Mouse (Mus musculus) retina, postnatal 7 days (tissue): ENCODE measurements around the gene Pmepa1.

Experiments
- DNase-seq: peaks from one replicate; pipeline ENCODE4 v3.0.0-alpha.2; 2012; ENCODE audit warnings: low read depth, low spot score

The Pmepa1 gene

DNA sequence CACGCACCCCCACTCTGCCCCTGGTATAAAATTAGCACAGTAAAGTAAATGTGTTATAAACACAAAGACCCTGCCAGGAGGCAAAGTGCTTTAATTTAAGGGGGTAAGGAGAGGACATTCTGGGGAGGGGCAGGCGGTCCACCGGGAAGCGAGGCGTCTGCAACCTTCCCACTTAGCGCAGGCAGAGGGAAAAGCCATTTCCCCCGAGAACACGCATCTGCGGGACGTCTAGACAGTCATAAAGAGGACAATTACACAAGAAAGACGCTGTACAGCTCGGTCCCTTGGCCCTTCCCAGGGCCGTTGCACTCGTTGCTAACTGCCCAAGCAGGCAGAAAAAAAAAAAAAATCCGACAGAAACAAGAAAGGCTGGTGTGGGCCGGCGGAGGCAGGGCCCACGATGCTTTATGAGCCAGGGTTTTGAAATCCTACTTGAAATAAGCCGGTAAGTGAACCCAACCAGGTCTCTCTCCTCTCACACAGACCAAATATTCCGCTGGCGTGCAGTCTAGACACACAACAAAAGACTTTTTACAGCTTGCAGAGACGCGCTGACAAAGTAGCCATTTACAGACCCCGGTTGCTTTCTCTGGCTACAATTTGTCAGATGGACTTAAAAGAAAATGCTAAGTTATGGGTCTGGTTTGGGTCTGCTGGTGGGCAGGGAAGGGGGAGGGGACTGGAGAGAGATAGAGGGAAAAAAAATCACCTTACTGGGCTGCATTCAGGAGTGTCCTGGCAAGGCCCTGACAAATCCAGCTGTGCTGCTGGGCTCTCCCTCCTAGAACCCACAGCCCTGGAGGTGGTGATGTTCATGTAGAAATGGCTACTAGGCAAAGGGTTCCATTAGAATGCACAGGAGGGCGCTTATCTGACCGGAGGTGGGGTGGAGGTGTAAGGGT, 22.3 kb downstream of the Pmepa1 start:
- DNase-seq = no peak

DNA sequence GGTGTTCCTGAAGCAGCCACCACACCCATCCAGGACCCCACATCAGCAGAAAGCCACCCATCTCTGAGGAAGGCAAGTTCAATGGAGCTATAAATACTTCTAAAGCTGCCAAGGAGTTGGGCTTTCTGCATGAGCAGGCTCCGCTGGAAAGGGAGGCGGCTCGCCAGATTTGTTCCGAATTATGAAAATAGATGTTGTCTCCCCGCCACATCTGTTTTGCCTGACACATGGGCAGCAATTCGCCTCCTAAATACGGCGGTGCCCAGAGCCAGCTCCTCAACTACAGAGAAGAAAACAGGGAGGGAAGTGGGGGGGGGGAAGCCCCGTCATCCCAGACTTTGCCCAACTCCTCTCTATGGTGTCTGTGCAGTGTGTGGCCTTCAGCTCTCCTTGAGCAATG, 24.7 kb downstream of the Pmepa1 start:
- DNase-seq = no peak

DNA sequence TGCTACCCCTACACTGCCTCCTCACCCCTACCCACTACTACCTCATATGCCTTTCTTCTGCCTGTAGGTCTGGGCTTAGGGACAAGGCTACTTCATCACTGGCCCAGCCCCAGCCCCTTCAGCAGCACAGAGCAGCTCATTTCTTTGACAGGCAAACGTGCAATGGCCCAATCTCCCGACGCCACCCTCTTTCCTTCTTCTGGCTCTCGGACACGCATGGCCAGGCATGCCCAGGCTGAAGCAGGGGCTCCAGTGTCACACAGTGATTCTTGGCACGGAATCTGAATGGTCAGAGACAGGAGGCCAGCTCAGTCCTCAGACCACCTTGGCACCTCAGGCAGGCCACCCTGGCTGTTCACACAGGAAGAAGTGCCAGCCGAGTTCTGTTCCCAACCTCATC, 25.2 kb downstream of the Pmepa1 start:
- no peak for DNase-seq

DNA sequence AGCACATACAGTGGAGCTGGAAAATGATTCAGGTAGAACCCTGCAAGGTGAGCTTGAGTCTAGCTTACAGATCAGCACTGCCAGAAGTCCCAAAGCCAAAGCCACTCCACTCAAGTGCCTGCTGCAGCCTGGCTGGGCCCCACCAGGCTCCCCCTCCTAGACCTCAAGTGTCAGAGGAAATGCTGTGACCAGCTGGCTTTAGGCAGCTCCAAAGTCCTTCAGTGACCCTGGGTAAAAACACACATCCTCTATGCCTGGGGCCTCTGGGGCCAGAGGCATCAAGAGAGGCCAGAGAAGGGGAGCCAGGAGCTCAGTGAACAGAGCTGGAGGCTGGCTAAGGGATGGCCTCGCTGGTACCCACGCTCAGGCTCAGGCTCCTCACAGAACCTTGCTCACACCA, 25.9 kb downstream of the Pmepa1 start:
- DNase-seq = no peak

DNA sequence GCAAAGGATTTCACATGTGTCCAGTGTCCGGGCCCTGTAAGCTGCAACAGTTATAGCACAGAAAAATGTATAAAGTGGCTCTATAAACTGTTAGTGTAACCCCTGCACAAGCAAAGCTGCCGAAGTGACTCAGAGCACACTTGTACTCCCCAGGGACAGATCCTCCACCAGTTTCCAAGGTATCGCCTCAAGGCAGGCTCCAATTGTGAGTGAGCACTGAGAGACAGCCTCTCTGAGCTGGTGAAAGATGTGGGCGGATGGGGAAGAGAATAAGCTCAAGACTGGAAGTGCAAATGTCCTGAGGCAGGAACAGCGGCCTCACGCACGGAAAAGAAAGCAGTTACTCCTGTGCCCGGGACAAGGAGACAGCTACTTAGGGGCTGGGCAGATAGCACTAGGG, 26.4 kb downstream of the Pmepa1 start:
- no peak for DNase-seq

DNA sequence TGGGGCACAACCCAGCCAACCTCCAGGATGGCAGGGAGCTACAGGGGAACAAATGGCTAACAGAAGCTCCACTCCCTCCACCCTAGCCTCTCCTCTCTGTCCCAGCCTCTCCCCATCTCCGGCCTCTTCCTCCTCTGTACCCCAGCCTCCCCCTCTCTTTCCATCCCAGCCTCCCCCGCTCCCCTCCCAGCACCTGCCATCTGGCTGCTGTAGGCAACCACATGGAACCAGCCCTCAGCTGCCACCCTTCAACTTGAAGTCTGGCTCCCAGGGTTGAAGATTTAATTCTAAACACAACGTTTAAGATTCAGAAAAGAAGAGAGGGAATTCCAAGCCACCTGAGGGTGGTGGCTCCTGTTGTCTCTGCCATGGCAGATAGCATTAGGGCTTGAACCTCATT, 26.9 kb downstream of the Pmepa1 start:
- DNase-seq = no peak

DNA sequence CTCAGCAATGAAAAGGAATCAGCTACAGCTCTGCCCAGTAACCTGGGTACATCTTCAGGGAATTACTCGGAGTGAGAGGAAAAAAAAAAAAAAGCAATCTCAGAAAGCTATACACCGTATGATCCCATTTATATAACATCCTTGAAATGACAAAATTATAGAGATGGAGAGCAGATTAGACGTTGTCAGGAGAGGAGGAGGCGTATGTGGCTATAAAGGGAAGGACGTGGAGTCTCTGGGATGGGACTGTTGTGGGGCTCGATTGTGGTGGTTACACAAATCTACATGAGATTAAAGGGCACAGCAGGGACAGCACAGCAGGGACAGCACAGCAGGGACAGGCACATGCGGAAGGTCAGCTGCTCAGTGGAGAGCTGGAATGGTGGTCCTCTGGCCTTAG, 27.5 kb downstream of the Pmepa1 start:
- no peak for DNase-seq

DNA sequence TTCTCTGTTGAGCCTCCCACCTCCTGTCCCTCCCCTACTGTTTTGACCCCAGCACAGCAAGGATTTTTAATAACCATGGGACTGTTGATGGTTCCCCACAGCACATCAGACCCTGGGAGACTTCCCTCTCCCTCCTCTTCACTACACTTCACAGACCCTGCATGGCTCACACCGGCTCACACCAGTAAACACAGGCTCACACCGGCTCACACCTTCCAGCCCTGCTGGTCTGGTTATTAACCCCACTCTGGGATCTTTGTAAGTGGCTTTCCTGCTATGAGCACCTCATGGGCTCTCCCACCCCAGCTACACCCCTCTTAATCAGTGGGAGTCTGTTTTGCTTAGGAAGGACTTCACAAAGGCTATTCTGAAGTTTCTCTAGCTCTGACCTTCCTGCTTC, 28.4 kb downstream of the Pmepa1 start:
- no peak for DNase-seq

DNA sequence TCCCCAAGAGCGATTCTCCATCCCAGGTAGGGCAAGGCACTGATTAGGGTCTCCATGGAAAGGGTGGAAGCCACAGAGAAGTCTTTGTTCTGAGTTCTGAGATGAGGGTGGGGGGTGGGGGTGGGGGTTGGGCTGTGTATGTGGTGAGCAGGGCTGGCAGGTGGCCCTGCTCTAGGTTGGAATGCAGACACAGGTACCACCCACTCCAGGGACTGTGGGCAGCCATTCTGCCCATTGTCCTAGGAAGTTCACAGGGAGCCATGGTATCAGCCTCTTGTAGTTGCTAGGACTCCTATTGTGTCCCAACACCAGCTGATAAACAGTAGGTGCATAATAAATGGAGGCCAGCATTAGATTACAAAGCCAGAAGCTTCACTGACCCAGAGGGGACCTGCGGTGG, 29.1 kb downstream of the Pmepa1 start:
- DNase-seq = no peak

DNA sequence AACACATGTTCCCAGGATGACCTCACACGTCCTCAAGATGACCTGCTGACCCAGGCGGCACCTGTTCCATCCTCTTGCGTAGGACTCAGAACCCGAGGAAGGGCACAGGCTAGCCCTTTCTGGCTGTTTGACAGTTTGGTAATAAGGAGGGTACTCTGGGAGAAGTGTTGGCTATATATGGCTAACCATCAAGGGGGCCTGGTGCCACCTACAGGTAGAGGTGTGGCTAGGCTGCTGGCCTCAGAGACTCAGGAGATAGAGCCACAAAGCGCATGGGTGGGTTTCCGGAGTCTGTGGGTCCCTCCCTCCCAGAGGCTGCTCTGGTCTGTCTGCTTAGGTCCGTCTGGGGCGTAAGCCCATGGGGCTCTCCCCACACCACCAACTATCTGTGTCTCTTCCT, 29.6 kb downstream of the Pmepa1 start:
- no peak for DNase-seq

DNA sequence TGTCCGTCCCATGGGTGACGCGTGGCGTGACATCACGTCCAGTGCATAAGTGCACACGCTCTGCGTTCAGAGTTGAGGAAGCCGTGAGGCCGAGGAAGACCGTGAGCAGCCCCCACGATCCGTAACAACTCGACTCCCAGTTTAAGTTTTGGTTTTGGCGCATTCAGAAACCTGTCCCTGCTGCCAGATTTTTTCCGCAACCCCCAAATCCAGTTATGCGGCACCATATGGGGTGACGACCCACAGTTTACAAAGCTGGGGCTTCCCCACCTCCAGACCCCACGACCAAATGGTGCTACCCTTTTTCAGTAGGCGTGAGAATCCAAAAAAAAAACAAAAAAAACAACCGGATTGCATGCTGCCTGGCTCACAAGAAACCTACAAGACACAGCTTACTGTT, 31.1 kb downstream of the Pmepa1 start:
- DNase-seq = no peak

DNA sequence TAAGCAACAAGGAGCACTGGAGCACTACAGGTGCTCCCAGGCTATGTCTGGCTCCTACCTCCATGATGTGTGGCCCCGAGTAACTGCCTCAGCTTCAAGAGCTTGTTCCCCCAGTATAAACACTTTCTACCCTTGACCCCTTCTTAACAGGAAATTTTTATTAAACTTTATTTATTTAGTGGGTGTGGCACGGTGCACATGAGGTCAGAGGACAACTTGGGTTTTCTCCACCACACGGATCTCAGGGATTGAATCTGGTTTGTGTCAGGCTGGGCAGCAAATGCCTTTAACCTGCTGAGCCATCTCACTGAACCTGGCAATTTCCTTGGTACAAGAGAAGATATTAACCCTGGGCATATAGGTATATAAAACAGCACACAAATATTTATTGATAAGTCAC, 32.2 kb downstream of the Pmepa1 start:
- DNase-seq = no peak

DNA sequence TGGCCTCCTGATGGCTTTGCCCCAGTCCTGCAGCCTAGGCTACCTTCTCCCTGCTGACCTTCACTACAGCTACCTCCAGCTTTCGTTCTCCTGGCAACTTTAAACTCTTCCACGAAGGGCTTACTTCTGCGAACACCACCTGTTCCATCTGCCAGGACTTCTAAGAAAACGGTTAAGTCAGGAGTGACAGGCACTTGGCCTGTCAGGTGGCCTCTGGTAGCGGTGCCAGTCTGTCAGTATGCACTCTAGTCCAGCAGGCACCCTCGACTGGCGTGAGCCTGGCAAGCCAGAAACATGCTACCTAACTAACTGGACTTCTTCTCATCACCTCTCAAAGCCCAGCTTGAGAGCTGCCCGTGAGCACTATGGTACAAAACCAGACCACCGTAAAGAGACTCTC, 32.7 kb downstream of the Pmepa1 start:
- no peak for DNase-seq

DNA sequence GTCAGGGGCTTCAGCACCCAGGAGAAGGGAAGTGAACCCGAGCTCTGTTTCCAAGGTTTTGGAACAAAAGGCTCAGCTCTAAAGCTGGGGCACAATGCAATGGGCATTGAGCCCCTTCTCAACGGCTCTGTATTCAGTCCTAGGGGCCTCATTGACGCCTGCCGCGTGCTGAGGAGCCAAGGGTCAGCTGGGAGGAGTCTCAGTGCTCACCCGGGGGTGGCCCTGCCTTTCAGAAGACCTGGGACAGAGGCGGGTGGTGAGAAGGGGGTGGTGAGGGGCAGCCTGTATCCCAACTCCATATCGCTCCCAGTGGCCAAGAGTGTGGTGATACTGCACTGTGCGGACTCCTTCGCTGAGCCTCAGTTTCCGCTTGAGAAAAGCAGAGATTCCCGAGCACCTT, 33.5 kb downstream of the Pmepa1 start:
- DNase-seq = no peak

DNA sequence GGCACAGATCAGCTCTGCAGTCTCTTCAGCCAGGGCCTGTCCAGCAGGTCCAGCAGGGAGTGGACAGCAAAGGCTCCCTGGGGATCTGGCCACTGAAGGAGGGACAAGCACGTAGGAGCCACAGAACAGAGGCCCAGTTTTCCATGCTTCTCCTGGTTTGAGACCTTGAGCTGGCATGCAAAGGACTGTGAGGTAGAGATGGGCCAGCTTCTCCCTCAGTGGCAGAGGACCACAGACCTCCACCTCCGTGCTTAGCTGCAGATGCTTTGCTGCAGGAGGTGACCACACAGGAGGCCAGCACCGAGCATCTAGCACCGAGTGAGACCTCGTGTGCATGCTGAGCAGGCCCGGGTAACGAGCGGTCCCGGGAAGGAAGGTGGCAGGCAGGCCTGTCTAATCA, 35.6 kb downstream of the Pmepa1 start:
- DNase-seq = no peak

DNA sequence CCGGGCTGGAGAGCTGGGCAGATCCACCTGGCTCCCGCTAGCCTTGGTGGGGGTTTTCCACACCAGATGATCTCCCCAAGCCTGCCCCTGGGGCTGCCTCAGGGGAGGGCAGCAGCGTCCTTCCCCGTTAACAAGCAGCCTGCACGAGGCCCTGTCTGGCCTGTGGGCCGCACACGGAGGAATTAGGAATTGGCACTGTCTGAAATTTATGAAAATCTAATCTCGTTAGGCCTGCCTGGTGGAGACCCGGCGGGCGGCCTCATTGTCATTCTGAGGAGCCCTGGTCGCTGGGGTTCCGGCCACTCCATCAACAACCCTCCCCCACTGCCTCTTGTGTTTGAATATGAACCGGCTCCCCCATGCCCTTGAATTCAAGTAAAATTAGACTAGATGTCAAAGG, 37.8 kb downstream of the Pmepa1 start:
- no peak for DNase-seq

DNA sequence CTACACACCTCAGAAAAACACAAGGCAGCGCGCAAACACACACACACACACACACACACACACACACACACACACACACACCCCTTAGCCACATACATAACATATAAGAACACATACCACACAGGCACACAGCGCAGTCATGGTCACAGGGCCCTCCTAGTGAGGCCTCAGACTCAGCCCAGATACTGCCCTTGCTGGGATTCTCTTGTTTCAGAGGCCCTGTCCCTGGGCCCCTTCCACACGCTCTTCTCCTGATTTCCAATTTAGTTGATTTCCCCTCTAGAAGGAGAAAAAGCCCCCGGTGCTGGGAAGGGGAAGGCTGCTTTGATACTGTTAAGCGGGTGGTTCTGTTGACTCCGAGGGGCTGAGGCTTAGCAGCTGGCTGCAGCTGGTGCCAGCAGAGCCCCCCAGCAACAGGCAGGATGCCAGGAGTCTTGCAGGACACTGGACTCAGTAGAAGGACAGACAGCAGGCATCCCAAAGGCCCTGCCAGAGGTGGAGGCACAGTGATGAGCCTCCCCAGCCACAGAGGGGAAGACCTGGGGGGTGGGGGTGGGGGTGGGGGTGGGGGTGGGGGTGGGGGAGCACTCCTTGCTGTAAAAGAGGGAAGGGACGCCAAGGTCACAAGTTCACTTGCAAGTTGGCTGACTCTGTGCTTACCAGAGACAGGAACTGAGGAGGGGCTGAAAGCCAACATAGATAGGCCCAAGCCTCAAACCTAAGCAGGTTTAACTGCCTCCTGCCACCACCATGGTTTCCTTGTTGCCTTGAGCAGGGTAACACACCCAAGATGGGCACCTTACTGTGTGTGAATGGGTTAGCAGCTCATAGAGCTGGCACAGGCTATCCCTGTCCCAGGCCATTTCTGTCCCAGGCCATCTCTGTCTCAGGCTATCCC, 40.6 kb downstream of the Pmepa1 start:
- DNase-seq = no peak

DNA sequence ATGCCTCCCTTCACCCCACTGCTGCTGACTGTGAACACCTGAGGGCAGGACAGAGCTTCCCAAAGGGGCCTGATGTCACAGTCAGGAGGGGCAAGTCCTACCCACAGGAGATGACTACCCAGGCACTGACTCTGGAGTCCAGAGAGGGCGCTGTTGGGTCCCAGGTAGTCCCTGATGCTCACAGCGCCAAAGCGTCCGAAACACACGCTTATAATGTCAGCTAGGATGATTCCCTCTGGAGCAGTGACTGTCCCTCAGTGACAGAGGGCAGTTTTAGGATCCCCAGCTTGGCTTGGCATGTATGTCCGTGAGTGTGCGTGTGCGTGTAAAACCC, 43.6 kb downstream of the Pmepa1 start:
- no peak for DNase-seq

DNA sequence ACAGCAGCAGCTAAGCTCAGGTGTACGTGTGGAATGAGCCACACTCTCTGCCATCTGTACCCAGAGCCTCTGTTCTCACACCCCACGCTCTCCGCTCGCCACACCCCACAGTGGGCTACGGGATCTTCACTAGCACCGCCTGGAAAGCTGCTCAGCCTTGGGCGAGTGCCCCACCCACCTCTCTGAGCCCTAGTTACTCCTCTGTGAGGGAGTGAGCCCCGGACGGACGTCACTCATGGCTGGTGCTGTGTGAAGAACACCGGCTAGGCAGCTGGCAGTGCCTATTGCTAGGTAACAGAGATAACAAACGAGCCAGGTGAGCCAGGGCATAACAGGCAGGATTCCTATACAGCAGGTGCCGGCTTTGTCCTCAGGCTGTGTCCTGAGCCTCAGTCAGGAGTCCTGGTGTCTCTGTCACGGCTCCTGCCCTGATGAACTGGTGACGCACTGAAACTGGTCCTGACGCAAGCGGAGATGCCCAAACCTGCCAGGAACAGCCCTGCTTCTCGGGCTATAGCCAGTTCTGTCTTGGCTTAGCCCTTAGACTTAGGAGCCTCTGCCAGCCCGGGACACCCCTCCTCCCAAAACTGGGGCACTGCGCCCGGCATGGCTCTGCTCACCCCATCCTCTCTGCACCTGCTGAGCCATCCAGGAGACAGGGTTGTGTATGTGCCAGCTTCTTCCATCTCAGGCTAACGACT, 44.1 kb downstream of the Pmepa1 start:
- no peak for DNase-seq

DNA sequence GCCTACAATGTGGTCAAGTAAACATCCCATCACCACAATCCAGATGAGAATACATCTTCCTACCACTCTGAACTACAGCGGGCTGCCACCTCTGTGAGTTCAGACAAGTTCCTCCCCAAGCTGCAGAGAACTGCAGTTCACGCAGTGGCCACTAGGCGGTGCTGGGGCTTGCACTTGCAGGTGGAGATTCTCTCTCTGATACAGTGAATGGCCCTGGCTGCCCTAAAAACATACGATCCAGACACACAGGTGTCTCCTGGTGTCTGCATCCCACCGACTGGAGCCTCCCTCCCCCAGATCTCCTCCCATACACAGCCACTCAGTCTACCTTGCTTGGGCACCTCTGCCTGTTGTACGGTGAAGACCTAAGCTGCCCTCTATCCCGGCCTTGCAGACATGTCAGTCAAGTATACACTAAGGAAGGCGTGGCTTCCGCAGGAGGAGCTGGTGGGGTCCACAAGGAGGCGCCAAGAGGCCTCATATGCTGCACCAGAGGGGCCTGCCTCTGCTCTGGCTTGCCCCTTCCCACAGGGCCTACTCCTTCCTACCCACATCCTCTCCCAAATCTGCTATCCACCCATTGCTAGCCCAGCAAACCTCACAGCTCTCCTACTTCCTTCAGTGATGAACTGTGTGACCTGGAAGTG, 46.6 kb downstream of the Pmepa1 start:
- DNase-seq = peak; percentile 83

DNA sequence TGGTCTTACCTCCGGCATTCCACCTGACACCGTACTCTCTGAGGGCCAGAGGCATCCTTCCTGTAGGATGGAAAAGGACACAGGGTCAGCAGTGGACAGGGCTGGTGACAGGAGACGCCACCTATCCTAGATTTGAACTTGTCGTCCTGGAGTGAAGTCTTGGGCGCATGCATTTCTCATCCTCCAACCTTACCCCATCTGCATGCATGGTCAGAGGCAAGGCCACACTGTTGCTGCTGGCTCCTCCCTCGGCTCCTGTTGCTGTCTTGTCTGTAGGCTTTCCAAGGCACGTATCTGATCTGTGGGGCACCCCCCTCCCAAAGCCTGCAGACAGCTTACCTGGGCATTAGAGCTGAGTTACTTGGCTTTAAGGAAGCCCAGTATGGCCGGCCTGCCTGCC, 47.8 kb downstream of the Pmepa1 start:
- no peak for DNase-seq

DNA sequence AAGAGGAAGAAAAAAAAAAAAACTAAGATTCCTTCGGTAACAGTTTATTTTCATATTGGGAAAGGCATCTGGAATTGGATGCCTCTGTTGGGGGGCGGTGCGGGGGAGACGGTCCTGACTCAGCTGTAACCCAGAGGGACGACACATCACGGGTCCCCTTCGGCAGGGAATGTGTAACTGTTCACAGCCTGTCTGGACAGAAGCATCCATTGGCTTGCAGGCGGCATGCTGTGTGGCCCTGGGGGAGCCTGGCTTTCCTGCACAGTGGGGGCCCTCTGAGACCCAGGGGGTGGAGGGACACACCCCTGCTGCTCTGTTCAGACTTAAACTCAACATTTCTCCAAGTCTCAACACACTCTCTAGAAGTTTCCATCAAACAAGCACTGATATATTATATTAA, 49.5 kb downstream of the Pmepa1 start:
- no peak for DNase-seq
